9 mouse cellular contexts compared by ENCODE assay signal in the genomic region with DNA sequence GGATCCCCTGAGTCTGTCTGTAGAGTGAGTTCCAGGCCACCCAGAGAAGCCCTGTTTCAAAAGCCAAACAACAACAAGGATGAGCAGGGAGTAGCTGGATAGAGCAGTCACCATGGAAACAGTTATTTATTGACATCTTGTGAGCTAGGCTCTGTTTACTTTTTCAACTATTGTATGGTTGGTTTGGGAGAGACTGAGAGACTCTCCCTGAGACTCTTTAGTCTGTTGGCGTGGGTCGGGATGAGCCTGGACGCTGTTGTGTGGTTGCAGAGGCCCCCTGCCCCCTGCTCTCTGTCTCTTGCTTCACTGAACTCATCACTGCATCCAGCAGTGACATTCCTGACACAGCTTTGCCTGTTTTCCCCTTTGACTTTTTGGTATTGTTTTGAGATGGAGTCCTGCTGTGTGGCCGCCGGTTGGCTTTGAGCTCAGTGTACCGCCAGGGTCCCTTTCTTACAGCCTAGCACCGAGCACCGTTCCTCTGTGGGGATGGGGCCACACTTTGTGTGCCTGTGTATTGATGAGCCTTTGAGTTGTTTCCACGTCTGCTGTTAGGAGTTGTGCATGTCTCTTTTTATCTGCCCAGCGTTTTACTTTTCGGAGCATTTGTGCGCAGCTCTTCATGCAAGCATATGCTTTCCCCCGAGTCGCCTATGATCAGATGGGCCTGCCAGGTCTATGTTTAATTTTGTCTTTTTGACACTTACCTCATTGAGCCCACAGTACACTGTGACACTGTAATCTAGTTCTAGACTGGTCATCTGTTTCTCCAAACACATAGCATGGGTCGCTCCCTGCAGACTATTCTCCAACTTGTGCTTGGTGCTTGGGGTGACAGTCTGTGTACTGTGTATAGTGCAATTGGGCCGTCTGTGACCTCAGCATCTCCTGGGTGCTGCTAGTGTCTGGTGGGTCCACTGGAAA. TPM values are rescaled to one million over a fixed set of nuclear protein-coding genes. Genes with fewer than 3 reads are reported as not detected.
DNase-seq lines count a peak whose midpoint lies in the region; ATAC-seq and TF ChIP-seq lines count a peak whose summit lies in the region.
"Had no signal": no experiment of that assay in that cellular context is flagged by ENCODE, and none has a peak within 500 bp of the region (broad histone marks: within the 10 kb centered on the region; RNA-seq: fewer than 3 reads in every experiment).

No protein-coding gene starts in this region.

- H3K27ac ChIP-seq in kidney, postnatal 0 days = 0 out of 2 replicates have a peak overlapping the region, but pooled peaks have one; percentile 2
- H3K27ac ChIP-seq in hindbrain, embryonic 13.5 days = 0 out of 2 replicates have a peak overlapping the region, but pooled peaks have one; percentile 40

- 0 out of 2 replicates have a peak, but pooled peaks cover 11% of the 10 kb centered on the region for H3K36me3 ChIP-seq in kidney, postnatal 0 days (ENCODE audit: insufficient read depth, low read length)
- peaks cover 4% of the 10 kb centered on the region; the same call in 1 of the 2 replicates for H3K36me3 ChIP-seq in hindbrain, embryonic 13.5 days

- peaks cover 19% of the 10 kb centered on the region; the same call in 1 of the 2 replicates for H3K4me1 ChIP-seq in kidney, postnatal 0 days (replicated peaks; ENCODE audit: insufficient read depth, low read length)
- H3K4me1 ChIP-seq in hindbrain, embryonic 13.5 days (replicated peaks) = peaks cover 84% of the 10 kb centered on the region

- TF ChIP-seq CTCF in kidney, postnatal 0 days (IDR thresholded peaks at IDR 0.05; ENCODE audit: low read depth) = no peak

- H3K4me2 ChIP-seq in kidney, postnatal 0 days (ENCODE audit: low read length) = no peak overlapping the region
- peak overlapping the region; percentile 33 for H3K4me2 ChIP-seq in hindbrain, embryonic 13.5 days

- ATAC-seq in kidney, postnatal 0 days (replicated peaks; ENCODE audit: low FRiP score, low read depth) = 0 out of 2 replicates have a peak, but pooled peaks have one; percentile 23
- ATAC-seq in hindbrain, embryonic 13.5 days (ENCODE audit: low FRiP score) = no peak
- ATAC-seq: activated CD4-positive, CD25-positive, alpha-beta regulatory T cell, adult 4 months had no signal

- no peak overlapping the region for H3K4me3 ChIP-seq in kidney, postnatal 0 days (replicated peaks; ENCODE audit: low read depth, low read length)
- no peak overlapping the region for H3K4me3 ChIP-seq in hindbrain, embryonic 13.5 days
- H3K4me3 ChIP-seq: erythroblast, embryonic 14.5 days had no signal

- no peaks in the 10 kb centered on the region for H3K9me3 ChIP-seq in kidney, postnatal 0 days (replicated peaks; ENCODE audit: low read length)
- H3K9me3 ChIP-seq in hindbrain, embryonic 13.5 days = no peaks in the 10 kb centered on the region

- 59% methylated on average over 16 of the region's 16 CpGs for WGBS in kidney, postnatal 0 days
- WGBS in hindbrain, embryonic 13.5 days = 20% methylated on average over 16 of the region's 16 CpGs

- no peak overlapping the region for H3K9ac ChIP-seq in kidney, postnatal 0 days (ENCODE audit: low read depth, low read length)
- H3K9ac ChIP-seq in hindbrain, embryonic 13.5 days = peak overlapping the region; percentile 63

- H3K27me3 ChIP-seq in kidney, postnatal 0 days (ENCODE audit: insufficient read depth, low read length) = no peaks in the 10 kb centered on the region
- no peaks in the 10 kb centered on the region for H3K27me3 ChIP-seq in hindbrain, embryonic 13.5 days

- DNase-seq in kidney, postnatal 0 days (ENCODE audit: low spot score) = peak; percentile 54
- DNase-seq in kidney, adult 8-10 months = no peak
- DNase-seq in embryo, embryonic 11 days = peak; percentile 49
- peak; percentile 81 for DNase-seq in retina, embryonic 14.5 days (ENCODE audit: low spot score)
- DNase-seq in urinary bladder, adult 18-20 months (ENCODE audit: low spot score in 2 of 2) = no peak
- no peak for DNase-seq in left cerebral cortex, adult 11 months (ENCODE audit: low spot score)

RNA-seq across cellular contexts. Expression of gene Klc1, which starts 7.9 kb away (rescaled TPM):
- 52.6 and 61.3 TPM in 2 replicates for polyA plus RNA-seq in kidney, postnatal 0 days (2015; fragmentation: Nextera tagmentation; extraction: Ambion mirVana)
- polyA plus RNA-seq in hindbrain, embryonic 13.5 days (2015; fragmentation: Nextera tagmentation; extraction: Ambion mirVana) = 571 and 589 TPM in 2 replicates

RNA-seq across cellular contexts. Expression of gene Xrcc3, which starts 47.1 kb away (rescaled TPM):
- polyA plus RNA-seq in kidney, postnatal 0 days (2015; fragmentation: Nextera tagmentation; extraction: Ambion mirVana) = 6.3 and 6.9 TPM in 2 replicates
- polyA plus RNA-seq in hindbrain, embryonic 13.5 days (2015; fragmentation: Nextera tagmentation; extraction: Ambion mirVana) = 3.1 and 3.6 TPM in 2 replicates

RNA-seq across cellular contexts. Expression of gene Zfyve21, which starts 47.4 kb away (rescaled TPM):
- 117 and 118 TPM in 2 replicates for polyA plus RNA-seq in kidney, postnatal 0 days (2015; fragmentation: Nextera tagmentation; extraction: Ambion mirVana)
- polyA plus RNA-seq in hindbrain, embryonic 13.5 days (2015; fragmentation: Nextera tagmentation; extraction: Ambion mirVana) = 38.4 and 42.9 TPM in 2 replicates

RNA-seq across cellular contexts. Expression of gene Apopt1, which starts 53.5 kb away (rescaled TPM):
- polyA plus RNA-seq in kidney, postnatal 0 days (2015; fragmentation: Nextera tagmentation; extraction: Ambion mirVana) = 57.8 and 61.4 TPM in 2 replicates
- polyA plus RNA-seq in hindbrain, embryonic 13.5 days (2015; fragmentation: Nextera tagmentation; extraction: Ambion mirVana) = 55.1 and 62.1 TPM in 2 replicates

RNA-seq across cellular contexts. Expression of gene Bag5, which starts 53.5 kb away (rescaled TPM):
- polyA plus RNA-seq in kidney, postnatal 0 days (2015; fragmentation: Nextera tagmentation; extraction: Ambion mirVana) = 45.7 and 48.9 TPM in 2 replicates
- 65.3 and 67.9 TPM in 2 replicates for polyA plus RNA-seq in hindbrain, embryonic 13.5 days (2015; fragmentation: Nextera tagmentation; extraction: Ambion mirVana)

Comparison
In these comparisons a context has a peak if more than half of its experiments do, and no peak if none do; other contexts are left out.
1. DNase-seq: peak in kidney, postnatal 0 days (single experiment), embryo, embryonic 11 days (single experiment) and retina, embryonic 14.5 days (single experiment); none in kidney, adult 8-10 months (0 of 2), urinary bladder, adult 18-20 months (0 of 2) and left cerebral cortex, adult 11 months (single experiment).